ENCODE assay signal across 8 mouse cellular contexts in the genomic region with DNA sequence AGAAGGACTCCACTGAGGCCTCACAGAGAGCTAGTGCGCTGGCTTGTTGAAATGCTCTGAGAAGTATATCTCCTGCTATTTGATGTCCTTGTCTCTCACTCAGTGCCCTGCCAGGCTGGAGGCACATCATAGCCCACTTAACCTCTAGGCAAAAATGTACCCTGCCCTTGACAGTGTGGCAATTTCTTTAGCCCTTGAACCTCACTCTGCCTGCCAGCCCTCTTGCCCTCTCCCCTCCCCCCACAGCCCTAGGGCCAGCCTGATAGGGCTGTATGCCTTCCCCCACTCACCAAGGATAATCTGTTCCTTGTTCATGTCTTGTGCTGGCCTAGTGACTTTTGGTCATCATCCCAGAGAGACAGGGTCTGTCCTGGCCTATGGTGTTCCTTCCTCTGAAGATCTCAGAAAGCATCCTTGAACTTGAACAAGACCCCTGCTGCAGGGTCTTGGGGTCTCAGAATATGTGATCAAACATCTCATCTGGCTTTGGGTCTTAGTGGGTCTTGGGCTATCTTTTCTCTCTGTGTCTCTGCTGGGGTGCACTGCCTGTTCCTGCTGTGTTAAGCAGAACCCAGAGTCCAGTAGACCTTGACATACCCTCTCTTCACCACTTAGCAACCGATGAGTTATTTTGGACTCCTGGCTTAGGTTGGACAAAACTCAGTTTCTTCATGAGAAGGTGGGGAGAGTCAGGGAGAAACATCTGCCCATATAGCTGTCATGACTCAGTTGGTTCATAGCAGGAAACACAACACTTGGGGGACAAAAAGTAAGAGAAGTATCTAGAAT. TPM values are rescaled to one million over a fixed set of nuclear protein-coding genes. Genes with fewer than 3 reads are reported as not detected.
DNase-seq lines count a peak whose midpoint lies in the region; ATAC-seq and TF ChIP-seq lines count a peak whose summit lies in the region.

No protein-coding gene starts in this region.

- H3K27ac ChIP-seq in gastrocnemius, adult 2 months, result peak overlapping the region; percentile 89
- H3K27ac ChIP-seq in hindbrain, embryonic 16.5 days (ENCODE audit: low read depth, low read length), result no peak overlapping the region
- H3K27ac ChIP-seq in liver, postnatal 0 days (ENCODE audit: low read depth), result 0 out of 2 replicates have a peak overlapping the region, but pooled peaks have one; percentile 44

- no peaks in the 10 kb centered on the region for H3K9me3 ChIP-seq in hindbrain, embryonic 16.5 days (ENCODE audit: control insufficient read depth, low read length)
- H3K9me3 ChIP-seq in liver, postnatal 0 days (ENCODE audit: low read length), result no peaks in the 10 kb centered on the region

- H3K9ac ChIP-seq in hindbrain, embryonic 16.5 days (ENCODE audit: low read depth, low read length), result peak overlapping the region; percentile 93
- peak overlapping the region; percentile 63 for H3K9ac ChIP-seq in liver, postnatal 0 days (replicated peaks)

- peak; percentile 47 for DNase-seq in gastrocnemius, adult 2 months
- DNase-seq in gastrocnemius, adult 8-10 months (ENCODE audit: low spot score in 2 of 2), result no peak
- DNase-seq in adrenal gland, postnatal 36 days, result peak; percentile 40 to 67
- no peak for DNase-seq in liver, postnatal 0 days
- DNase-seq in spleen, postnatal 4 days (ENCODE audit: low spot score in 2 of 2), result no peak
- DNase-seq in gastrocnemius, postnatal 14 days, result no peak
- no peak for DNase-seq in gastrocnemius, adult 18-20 months (ENCODE audit: low spot score)

- WGBS in hindbrain, embryonic 16.5 days, result 85% methylated on average over 2 of the region's 2 CpGs
- WGBS in liver, postnatal 0 days (ENCODE audit: insufficient replicate concordance), result 71% methylated on average over 2 of the region's 2 CpGs

- ATAC-seq in hindbrain, embryonic 16.5 days, result no peak
- no peak for ATAC-seq in liver, postnatal 0 days

- intact Hi-C loops in gastrocnemius, adult 2 months (cut with DNase I), result no loop called here
- intact Hi-C loops in gastrocnemius, postnatal 14 days (cut with DNase I; ENCODE audit: low total_unique reads), result no loop called here

- H3K36me3 ChIP-seq in hindbrain, embryonic 16.5 days (ENCODE audit: control insufficient read depth, insufficient read depth, low read length), result peaks cover 18% of the 10 kb centered on the region
- peaks cover 26% of the 10 kb centered on the region for H3K36me3 ChIP-seq in liver, postnatal 0 days (replicated peaks; ENCODE audit: insufficient read depth, low read length)

- peak overlapping the region; percentile 92 for H3K4me3 ChIP-seq in gastrocnemius, adult 2 months
- H3K4me3 ChIP-seq in hindbrain, embryonic 16.5 days (ENCODE audit: low read length), result peak overlapping the region; percentile 97
- peak overlapping the region; percentile 72 for H3K4me3 ChIP-seq in liver, postnatal 0 days (ENCODE audit: low read depth, low read length)

- H3K4me2 ChIP-seq in hindbrain, embryonic 16.5 days (ENCODE audit: low read length), result peak overlapping the region; percentile 96
- peak overlapping the region; percentile 99 for H3K4me2 ChIP-seq in liver, postnatal 0 days (ENCODE audit: low read depth, low read length)

- no peak for TF ChIP-seq CTCF in gastrocnemius, adult 2 months (IDR thresholded peaks at IDR 0.05)
- no peak for TF ChIP-seq CTCF in liver, postnatal 0 days (IDR thresholded peaks at IDR 0.05; ENCODE audit: low read depth)

- peaks cover 14% of the 10 kb centered on the region for H3K4me1 ChIP-seq in hindbrain, embryonic 16.5 days (ENCODE audit: control insufficient read depth, insufficient read depth, low read depth, low read length)
- H3K4me1 ChIP-seq in liver, postnatal 0 days (ENCODE audit: insufficient read depth), result peaks cover 16% of the 10 kb centered on the region

- H3K27me3 ChIP-seq in hindbrain, embryonic 16.5 days (replicated peaks; ENCODE audit: control insufficient read depth, insufficient read depth, low read length), result no peaks in the 10 kb centered on the region
- H3K27me3 ChIP-seq in liver, postnatal 0 days (ENCODE audit: insufficient read depth, low read length), result no peaks in the 10 kb centered on the region

- no peak for TF ChIP-seq EP300 in liver, postnatal 0 days (IDR thresholded peaks at IDR 0.05; ENCODE audit: low read depth)

RNA-seq across cellular contexts. Expression of a gene that starts 1.4 kb away (rescaled TPM):
- 10 to 100 TPM; 15.5 to 39.0 TPM for total RNA-seq in gastrocnemius, adult 2 months (2021)
- 10 to 100 TPM; 13.2 to 29.8 (median 17.4) TPM for total RNA-seq in gastrocnemius, adult 8-10 months (2022)
- 10 to 100 TPM; 72.9 to 89.7 TPM for total RNA-seq in adrenal gland, postnatal 36 days (2021)
- polyA plus RNA-seq in hindbrain, embryonic 16.5 days (2015; fragmentation: Nextera tagmentation; extraction: Ambion mirVana), result 38.2 and 39.7 TPM in 2 replicates
- polyA plus RNA-seq in liver, postnatal 0 days (2015; fragmentation: Nextera tagmentation; extraction: Ambion mirVana), result 7.6 and 8.2 TPM in 2 replicates
- 10 to 100 TPM; 16.3 to 16.8 TPM for total RNA-seq in gastrocnemius, postnatal 14 days (2021)
- total RNA-seq in gastrocnemius, adult 18-20 months (2021), result 10 to 100 TPM; 24.8 to 31.0 TPM

RNA-seq across cellular contexts. Expression of a gene that starts 6.3 kb away (rescaled TPM):
- 10 to 100 TPM; 12.7 to 18.8 TPM for total RNA-seq in gastrocnemius, adult 2 months (2021)
- total RNA-seq in gastrocnemius, adult 8-10 months (2022), result 10 to 100 TPM; 15.3 to 18.5 (median 16.8) TPM
- 10 to 100 TPM; 68.2 to 69.5 TPM for total RNA-seq in adrenal gland, postnatal 36 days (2021)
- 208 and 221 TPM in 2 replicates for polyA plus RNA-seq in hindbrain, embryonic 16.5 days (2015; fragmentation: Nextera tagmentation; extraction: Ambion mirVana)
- polyA plus RNA-seq in liver, postnatal 0 days (2015; fragmentation: Nextera tagmentation; extraction: Ambion mirVana), result 13.9 and 14.4 TPM in 2 replicates
- total RNA-seq in gastrocnemius, postnatal 14 days (2021), result 10 to 100 TPM; 23.2 to 28.1 TPM
- total RNA-seq in gastrocnemius, adult 18-20 months (2021), result 10 to 100 TPM; 15.7 to 17.5 TPM

RNA-seq across cellular contexts. Expression of a gene that starts 26.6 kb away (rescaled TPM):
- 1 to 10 TPM; 5.3 to 6.1 TPM for total RNA-seq in gastrocnemius, adult 2 months (2021)
- 1 to 10 TPM; 3.9 to 4.5 (median 4.1) TPM for total RNA-seq in gastrocnemius, adult 8-10 months (2022)
- total RNA-seq in adrenal gland, postnatal 36 days (2021), result 10 to 100 TPM; 18.2 to 18.7 TPM
- polyA plus RNA-seq in hindbrain, embryonic 16.5 days (2015; fragmentation: Nextera tagmentation; extraction: Ambion mirVana), result 63.7 and 67.7 TPM in 2 replicates
- 12.0 and 12.2 TPM in 2 replicates for polyA plus RNA-seq in liver, postnatal 0 days (2015; fragmentation: Nextera tagmentation; extraction: Ambion mirVana)
- 1 to 10 TPM; 7.0 to 7.3 TPM for total RNA-seq in gastrocnemius, postnatal 14 days (2021)
- total RNA-seq in gastrocnemius, adult 18-20 months (2021), result 1 to 10 TPM; 4.9 to 6.9 TPM

RNA-seq across cellular contexts. Expression of a gene that starts 50.1 kb away (rescaled TPM):
- total RNA-seq in gastrocnemius, adult 2 months (2021), result 100 to 1,000 TPM; 362 to 422 TPM
- total RNA-seq in gastrocnemius, adult 8-10 months (2022), result 100 to 1,000 TPM; 355 to 420 (median 382) TPM
- total RNA-seq in adrenal gland, postnatal 36 days (2021), result 100 to 1,000 TPM; 124 to 168 TPM
- 25.4 and 30.8 TPM in 2 replicates for polyA plus RNA-seq in hindbrain, embryonic 16.5 days (2015; fragmentation: Nextera tagmentation; extraction: Ambion mirVana)
- 57.5 and 64.3 TPM in 2 replicates for polyA plus RNA-seq in liver, postnatal 0 days (2015; fragmentation: Nextera tagmentation; extraction: Ambion mirVana)
- 100 to 1,000 TPM; 251 to 325 TPM for total RNA-seq in gastrocnemius, postnatal 14 days (2021)
- total RNA-seq in gastrocnemius, adult 18-20 months (2021), result 100 to 1,000 TPM; 378 to 382 TPM

RNA-seq across cellular contexts. Expression of a gene that starts 50.4 kb away (rescaled TPM):
- 10 to 100 TPM; 48.9 to 86.1 TPM for total RNA-seq in gastrocnemius, adult 2 months (2021)
- 10 to 100 TPM; 55.6 to 70.0 (median 63.9) TPM for total RNA-seq in gastrocnemius, adult 8-10 months (2022)
- 100 to 1,000 TPM; 123 to 143 TPM for total RNA-seq in adrenal gland, postnatal 36 days (2021)
- 153 and 159 TPM in 2 replicates for polyA plus RNA-seq in hindbrain, embryonic 16.5 days (2015; fragmentation: Nextera tagmentation; extraction: Ambion mirVana)
- 65.6 and 76.8 TPM in 2 replicates for polyA plus RNA-seq in liver, postnatal 0 days (2015; fragmentation: Nextera tagmentation; extraction: Ambion mirVana)
- 10 to 100 TPM; 71.1 to 80.7 TPM for total RNA-seq in gastrocnemius, postnatal 14 days (2021)
- total RNA-seq in gastrocnemius, adult 18-20 months (2021), result 10 to 100 TPM; 62.9 to 65.1 TPM

Comparison
In these comparisons a context has a peak if more than half of its experiments do, and no peak if none do; other contexts are left out.
1. DNase-seq: peak in gastrocnemius, adult 2 months (single experiment) and adrenal gland, postnatal 36 days (2 of 2); none in gastrocnemius, adult 8-10 months (0 of 2), liver, postnatal 0 days (single experiment), spleen, postnatal 4 days (0 of 2), gastrocnemius, postnatal 14 days (single experiment) and gastrocnemius, adult 18-20 months (single experiment).
2. Peak in every context shown above with its lines, with median percentiles within 50 percentile points of each other: H3K4me3 ChIP-seq.